ENCODE assay signal across 16 mouse cellular contexts in the genomic region with DNA sequence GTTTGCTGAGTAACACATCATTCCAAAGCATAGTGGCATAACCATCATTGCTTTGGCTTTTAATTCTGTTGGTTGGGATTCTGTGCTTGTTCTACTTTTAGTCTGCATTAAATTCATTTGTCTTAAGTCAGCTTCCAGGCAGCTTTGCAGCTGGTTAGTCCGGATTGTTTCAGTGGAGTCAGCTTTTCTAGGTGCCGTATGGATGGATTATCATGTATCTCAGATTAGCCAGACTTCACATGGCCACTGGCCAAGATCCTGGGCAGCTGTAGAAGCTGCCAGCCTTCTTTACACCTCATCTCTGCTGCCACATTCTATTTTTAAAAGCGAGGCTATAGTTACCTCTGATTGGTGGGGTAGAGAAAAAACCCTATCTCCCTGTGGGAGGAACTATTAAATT.
DNase-seq lines count a peak whose midpoint lies in the region; ATAC-seq lines count a peak whose summit lies in the region.
"Had no signal": no experiment of that assay in that cellular context is flagged by ENCODE, and none has a peak within 500 bp of the region (broad histone marks: within the 10 kb centered on the region; RNA-seq: fewer than 3 reads in every experiment).

No protein-coding gene starts in this region.

- no peak overlapping the region for H3K27ac ChIP-seq in heart, embryonic 16.5 days (ENCODE audit: low read length)
- H3K27ac ChIP-seq: embryonic facial prominence, embryonic 13.5 days; hindbrain, embryonic 14.5 days; kidney, embryonic 15.5 days; layer of hippocampus, adult 2 months; liver, embryonic 12.5 days had no signal

- H3K9me3 ChIP-seq in heart, embryonic 16.5 days (replicated peaks; ENCODE audit: control insufficient read depth, low read length): no peaks in the 10 kb centered on the region
- H3K9me3 ChIP-seq: embryonic facial prominence, embryonic 13.5 days; kidney, embryonic 15.5 days; liver, embryonic 12.5 days had no signal

- no peaks in the 10 kb centered on the region for H3K27me3 ChIP-seq in heart, embryonic 16.5 days (ENCODE audit: control insufficient read depth, insufficient read depth, low read length)
- H3K27me3 ChIP-seq: embryonic facial prominence, embryonic 13.5 days; kidney, embryonic 15.5 days; liver, embryonic 12.5 days had no signal

- intact Hi-C loops in left cerebral cortex, postnatal 14 days (cut with DNase I): no loop called here

- no peaks in the 10 kb centered on the region for H3K4me1 ChIP-seq in heart, embryonic 16.5 days (ENCODE audit: control insufficient read depth, insufficient read depth, low read length)
- H3K4me1 ChIP-seq: embryonic facial prominence, embryonic 13.5 days; kidney, embryonic 15.5 days; liver, embryonic 12.5 days had no signal

- no peak for DNase-seq in heart, adult 11 months
- DNase-seq in retina, postnatal 1 day: peak; percentile 22
- no peak for DNase-seq in retina, embryonic 14.5 days (ENCODE audit: low spot score)
- peak; percentile 9 to 57 for DNase-seq in left cerebral cortex, postnatal 14 days (ENCODE audit: low spot score in 2 of 2)
- DNase-seq in right cerebral cortex, postnatal 25 days: peak; percentile 23
- no peak for DNase-seq in urinary bladder, adult 2 months (ENCODE audit: low spot score)
- DNase-seq: cerebellum, adult 11-12 months; midbrain, embryonic 14.5 days; thymus, postnatal 36 days had no signal

- 29% methylated on average over 3 of the region's 3 CpGs for WGBS in heart, embryonic 16.5 days

- H3K36me3 ChIP-seq in heart, embryonic 16.5 days (ENCODE audit: control insufficient read depth, insufficient read depth): no peaks in the 10 kb centered on the region
- H3K36me3 ChIP-seq: embryonic facial prominence, embryonic 13.5 days; kidney, embryonic 15.5 days; liver, embryonic 12.5 days had no signal

- peak; percentile 28; the same call in 1 of the 2 replicates for ATAC-seq in heart, embryonic 16.5 days (replicated peaks; ENCODE audit: extremely low read depth, insufficient read depth, low FRiP score)
- ATAC-seq: intestine, embryonic 16.5 days; liver, embryonic 12.5 days had no signal

- H3K4me2 ChIP-seq in heart, embryonic 16.5 days (ENCODE audit: low read depth, low read length): no peak overlapping the region
- H3K4me2 ChIP-seq: embryonic facial prominence, embryonic 13.5 days; hindbrain, embryonic 14.5 days; kidney, embryonic 15.5 days; liver, embryonic 12.5 days had no signal

- no peak overlapping the region for H3K4me3 ChIP-seq in heart, embryonic 16.5 days (ENCODE audit: low read length)
- H3K4me3 ChIP-seq: embryonic facial prominence, embryonic 13.5 days; kidney, embryonic 15.5 days; layer of hippocampus, adult 2 months; liver, embryonic 12.5 days had no signal

- no peak overlapping the region for H3K9ac ChIP-seq in heart, embryonic 16.5 days (ENCODE audit: low read length)
- H3K9ac ChIP-seq: embryonic facial prominence, embryonic 13.5 days; hindbrain, embryonic 14.5 days; kidney, embryonic 15.5 days; liver, embryonic 12.5 days had no signal

Comparison
In these comparisons a context has a peak if more than half of its experiments do, and no peak if none do; other contexts are left out.
1. DNase-seq: peak in retina, postnatal 1 day (single experiment), left cerebral cortex, postnatal 14 days (2 of 2) and right cerebral cortex, postnatal 25 days (single experiment); none in heart, adult 11 months (single experiment), retina, embryonic 14.5 days (single experiment) and urinary bladder, adult 2 months (single experiment).